Mouse (Mus musculus): ENCODE results near the gene Kif6. TPM values are rescaled to one million over a fixed set of nuclear protein-coding genes. Genes with fewer than 3 reads are reported as not detected.

The Kif6 gene
- polyA plus RNA-seq, 1 experiment: 1.7 TPM

DNA sequence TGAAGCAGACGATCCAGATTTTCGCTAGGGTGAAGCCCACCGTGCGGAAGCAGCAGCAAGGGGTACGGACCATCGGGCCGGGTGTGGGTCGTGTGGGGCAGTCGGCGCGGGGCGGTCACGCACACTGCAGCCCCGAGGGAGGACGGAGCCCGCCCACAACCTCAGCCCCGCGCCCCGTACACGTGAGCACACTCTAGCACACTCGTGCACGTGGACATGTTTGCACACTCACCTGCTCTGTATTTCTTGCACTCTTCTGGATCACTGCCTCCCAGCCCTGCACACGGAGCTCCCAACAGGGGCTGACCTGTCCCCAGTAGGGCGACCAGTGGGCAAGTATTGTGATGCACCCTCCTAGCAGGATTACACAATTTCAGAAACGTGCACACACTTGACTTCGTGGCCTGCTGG is 310 bp downstream of the Kif6 start:
- H3K27ac ChIP-seq (ENCODE audit: insufficient read depth, low read length): no peak overlapping the region
- TF ChIP-seq CTCF (IDR thresholded peaks at IDR 0.05; ENCODE audit: borderline replicate concordance, insufficient read depth, low read depth, low read length): no peak
- no peak for TF ChIP-seq POLR2A (IDR thresholded peaks at IDR 0.05; ENCODE audit: borderline replicate concordance, insufficient read depth, low read length)
- no peaks in the 10 kb centered on the region for H3K27me3 ChIP-seq (ENCODE audit: control insufficient read depth, insufficient read depth, low read length)
- no peaks in the 10 kb centered on the region for H3K4me1 ChIP-seq (ENCODE audit: control insufficient read depth, insufficient read depth, low read length)
- peak overlapping the region; percentile 86 for H3K4me3 ChIP-seq (replicated peaks; ENCODE audit: insufficient read depth, low read depth, low read length)
- 3% methylated on average over 26 of the region's 26 CpGs for WGBS
- DNase-seq: no peak

DNA sequence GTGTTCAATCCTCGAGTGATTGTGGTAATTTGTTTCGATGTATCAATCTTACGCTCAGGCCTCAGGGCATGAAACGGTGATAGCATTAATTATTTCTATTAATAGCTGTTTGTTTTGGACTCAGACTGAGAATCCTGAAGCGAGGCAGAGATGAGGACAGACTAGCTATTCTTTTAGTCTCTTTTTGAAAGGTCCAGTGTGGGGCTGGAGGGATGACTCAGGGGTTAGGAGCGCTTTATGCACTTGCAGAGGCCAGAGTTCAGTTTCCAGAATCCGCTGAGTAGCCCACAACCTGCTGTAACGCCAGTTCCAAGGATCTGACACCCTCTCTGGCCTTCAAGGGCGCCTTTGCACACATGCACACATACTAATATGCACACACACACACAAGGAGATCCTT is 9.6 kb downstream of the Kif6 start:
- DNase-seq: no peak
- Histone ChIP-seq H3K27ac (ENCODE audit: insufficient read depth, low read length) (no peak overlapping the region; the same call in 1 of the 2 replicates), H3K4me1 (ENCODE audit: control insufficient read depth, insufficient read depth, low read length) (no peaks in the 10 kb centered on the region), H3K27me3 (ENCODE audit: control insufficient read depth, insufficient read depth, low read length) (no peaks in the 10 kb centered on the region), H3K4me3 (replicated peaks; ENCODE audit: insufficient read depth, low read depth, low read length) (no peak overlapping the region)
- WGBS: 82% methylated on average over 9 of the region's 9 CpGs
- TF ChIP-seq CTCF (IDR thresholded peaks at IDR 0.05; ENCODE audit: borderline replicate concordance, insufficient read depth, low read depth, low read length) (no peak), POLR2A (IDR thresholded peaks at IDR 0.05; ENCODE audit: borderline replicate concordance, insufficient read depth, low read length) (no peak)

- 78% methylated on average over 13 of the region's 13 CpGs for WGBS
- no peaks in the 10 kb centered on the region for H3K27me3 ChIP-seq (ENCODE audit: control insufficient read depth, insufficient read depth, low read length)
- no peak overlapping the region for H3K4me3 ChIP-seq (replicated peaks; ENCODE audit: insufficient read depth, low read depth, low read length)
- TF ChIP-seq CTCF (IDR thresholded peaks at IDR 0.05; ENCODE audit: borderline replicate concordance, insufficient read depth, low read depth, low read length): no peak
- TF ChIP-seq POLR2A (IDR thresholded peaks at IDR 0.05; ENCODE audit: borderline replicate concordance, insufficient read depth, low read length): no peak
- no peaks in the 10 kb centered on the region for H3K4me1 ChIP-seq (ENCODE audit: control insufficient read depth, insufficient read depth, low read length)
- H3K27ac ChIP-seq (ENCODE audit: insufficient read depth, low read length): no peak overlapping the region
- DNase-seq: no peak
These were observed 12.3 kb downstream of the Kif6 start for GRCm38 (mm10) chr17:49627011-49627794.

DNA sequence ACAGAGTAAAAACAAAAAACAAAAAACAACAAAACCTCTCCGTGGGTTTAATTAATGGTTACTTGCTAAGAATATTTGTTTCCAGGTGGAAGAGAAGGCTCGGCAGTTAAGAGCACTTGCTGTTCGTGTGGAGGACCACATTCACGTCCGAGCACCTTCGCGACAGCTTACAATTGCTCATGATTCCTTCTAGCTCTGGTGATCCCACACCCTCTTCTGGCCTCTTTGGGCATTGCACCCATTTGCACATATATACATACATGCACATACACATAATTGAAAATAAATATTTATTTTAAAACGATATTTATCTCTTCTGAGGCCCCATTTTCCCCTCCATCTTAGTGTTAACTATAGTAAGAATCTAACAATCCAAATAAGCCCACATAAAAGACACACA is 13.9 kb downstream of the Kif6 start:
- H3K27ac ChIP-seq (ENCODE audit: insufficient read depth, low read length): no peak overlapping the region
- 96% methylated on average over 8 of the region's 8 CpGs for WGBS
- DNase-seq: no peak
- no peak for TF ChIP-seq CTCF (IDR thresholded peaks at IDR 0.05; ENCODE audit: borderline replicate concordance, insufficient read depth, low read depth, low read length)
- TF ChIP-seq POLR2A (IDR thresholded peaks at IDR 0.05; ENCODE audit: borderline replicate concordance, insufficient read depth, low read length): no peak
- H3K4me1 ChIP-seq (ENCODE audit: control insufficient read depth, insufficient read depth, low read length): peaks cover 2% of the 10 kb centered on the region; the same call in 1 of the 2 replicates
- no peaks in the 10 kb centered on the region for H3K27me3 ChIP-seq (ENCODE audit: control insufficient read depth, insufficient read depth, low read length)
- H3K4me3 ChIP-seq (replicated peaks; ENCODE audit: insufficient read depth, low read depth, low read length): no peak overlapping the region

GRCm38 (mm10) chr17:49633041-49633440 is 18.1 kb downstream of the Kif6 start:
- 8% methylated on average over 8 of the region's 8 CpGs for WGBS
- Histone ChIP-seq H3K4me1 (ENCODE audit: control insufficient read depth, insufficient read depth, low read length) (peaks cover 6% of the 10 kb centered on the region; the same call in 1 of the 2 replicates), H3K4me3 (replicated peaks; ENCODE audit: insufficient read depth, low read depth, low read length) (no peak overlapping the region), H3K27me3 (ENCODE audit: control insufficient read depth, insufficient read depth, low read length) (no peaks in the 10 kb centered on the region), H3K27ac (ENCODE audit: insufficient read depth, low read length) (no peak overlapping the region)
- DNase-seq: peak; percentile 75 to 84
- TF ChIP-seq POLR2A (IDR thresholded peaks at IDR 0.05; ENCODE audit: borderline replicate concordance, insufficient read depth, low read length) (peak; percentile 45; the same call in 1 of the 2 replicates), CTCF (IDR thresholded peaks at IDR 0.05; ENCODE audit: borderline replicate concordance, insufficient read depth, low read depth, low read length) (no peak)

- DNase-seq: no peak
- 94% methylated on average over 6 of the region's 6 CpGs for WGBS
- TF ChIP-seq POLR2A (IDR thresholded peaks at IDR 0.05; ENCODE audit: borderline replicate concordance, insufficient read depth, low read length) (no peak), CTCF (IDR thresholded peaks at IDR 0.05; ENCODE audit: borderline replicate concordance, insufficient read depth, low read depth, low read length) (no peak)
- Histone ChIP-seq H3K27ac (ENCODE audit: insufficient read depth, low read length) (no peak overlapping the region), H3K27me3 (ENCODE audit: control insufficient read depth, insufficient read depth, low read length) (no peaks in the 10 kb centered on the region), H3K4me3 (replicated peaks; ENCODE audit: insufficient read depth, low read depth, low read length) (no peak overlapping the region), H3K4me1 (ENCODE audit: control insufficient read depth, insufficient read depth, low read length) (no peaks in the 10 kb centered on the region)
These were observed 27.0 kb downstream of the Kif6 start for GRCm38 (mm10) chr17:49641903-49642302.

DNA sequence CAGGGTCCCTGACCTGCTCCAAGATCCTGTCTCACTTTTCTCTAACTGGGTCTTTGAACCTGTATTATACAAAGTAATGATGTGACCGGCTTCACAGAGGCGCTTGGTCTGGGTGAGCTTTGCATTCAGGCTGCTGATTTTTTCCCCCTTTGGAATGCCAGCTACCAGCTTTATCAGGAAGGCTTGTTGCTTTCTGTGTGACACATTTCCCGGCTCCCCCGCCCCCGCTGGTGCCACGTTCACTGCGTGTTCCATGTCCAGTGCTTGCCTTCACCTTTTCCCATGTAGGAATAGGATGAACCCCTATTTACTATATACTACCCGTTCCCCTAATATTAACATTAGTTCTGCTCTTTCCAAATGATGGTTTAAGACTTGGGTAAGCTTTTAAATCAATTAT is 27.4 kb downstream of the Kif6 start:
- 98% methylated on average over 8 of the region's 8 CpGs for WGBS
- TF ChIP-seq CTCF (IDR thresholded peaks at IDR 0.05; ENCODE audit: borderline replicate concordance, insufficient read depth, low read depth, low read length) (no peak), POLR2A (IDR thresholded peaks at IDR 0.05; ENCODE audit: borderline replicate concordance, insufficient read depth, low read length) (no peak)
- DNase-seq: no peak
- no peaks in the 10 kb centered on the region for H3K27me3 ChIP-seq (ENCODE audit: control insufficient read depth, insufficient read depth, low read length)
- H3K4me3 ChIP-seq (replicated peaks; ENCODE audit: insufficient read depth, low read depth, low read length): no peak overlapping the region
- H3K27ac ChIP-seq (ENCODE audit: insufficient read depth, low read length): no peak overlapping the region
- no peaks in the 10 kb centered on the region for H3K4me1 ChIP-seq (ENCODE audit: control insufficient read depth, insufficient read depth, low read length)

DNA sequence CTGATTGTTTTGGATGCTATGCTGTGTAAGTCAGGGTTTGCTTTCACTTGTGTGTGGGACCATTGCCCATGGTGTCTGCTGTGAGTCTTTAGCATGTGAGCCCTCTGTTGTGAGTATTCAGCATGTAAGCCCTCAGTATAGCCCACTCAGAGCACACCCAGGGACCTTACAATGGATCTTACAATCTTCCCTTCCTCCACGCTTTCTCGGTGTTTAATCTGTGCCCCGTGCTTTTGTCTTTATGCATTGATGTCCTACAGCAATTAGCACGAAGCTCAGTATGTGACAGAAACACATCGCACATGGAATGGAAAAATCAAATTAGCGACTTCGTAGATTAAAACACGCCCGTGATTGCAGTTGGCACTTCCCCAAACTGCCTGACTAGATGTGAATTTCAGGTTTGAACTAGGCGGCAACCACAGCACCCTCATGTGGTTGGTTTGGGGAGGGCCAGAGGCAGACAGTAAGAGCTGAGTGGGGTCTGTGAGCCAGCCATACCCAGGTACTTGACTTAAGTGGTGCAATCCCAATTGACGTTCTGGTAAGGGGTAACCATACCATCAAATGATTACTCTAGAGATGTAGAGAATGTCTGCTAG is 28.1 kb downstream of the Kif6 start:
- TF ChIP-seq POLR2A (IDR thresholded peaks at IDR 0.05; ENCODE audit: borderline replicate concordance, insufficient read depth, low read length): no peak
- TF ChIP-seq CTCF (IDR thresholded peaks at IDR 0.05; ENCODE audit: borderline replicate concordance, insufficient read depth, low read depth, low read length): peak; percentile 46; the same call in 1 of the 2 replicates
- 61% methylated on average over 11 of the region's 11 CpGs for WGBS
- H3K4me1 ChIP-seq (ENCODE audit: control insufficient read depth, insufficient read depth, low read length): no peaks in the 10 kb centered on the region
- DNase-seq: peak; percentile 42 to 56
- no peak overlapping the region for H3K4me3 ChIP-seq (replicated peaks; ENCODE audit: insufficient read depth, low read depth, low read length)
- no peak overlapping the region for H3K27ac ChIP-seq (ENCODE audit: insufficient read depth, low read length)
- H3K27me3 ChIP-seq (ENCODE audit: control insufficient read depth, insufficient read depth, low read length): no peaks in the 10 kb centered on the region

Data from cerebellum, adult 2 months (tissue).